Mouse (Mus musculus) small intestine, adult 2 months (tissue): Measurements from ENCODE around the gene Thsd1.

Experiments used
- CTCF ChIP-seq: fragments of 200-500 bp; IDR thresholded peaks from 2 replicates; pipeline ENCODE4 v1.5.1; 2012; ENCODE audit warnings: low read depth, mild to moderate bottlenecking, control low read depth, inconsistent platforms, low read length, moderate library complexity, mixed read lengths; ENCODE audit not compliant: insufficient replicate concordance, insufficient read length; ENCODE audit errors: extremely low read depth
- POLR2A ChIP-seq: fragments of 200-500 bp; IDR thresholded peaks from 2 replicates; pipeline ENCODE4 v1.6.1; 2012; ENCODE audit warnings: low read depth, mild to moderate bottlenecking, control low read depth, inconsistent platforms, low read length, moderate library complexity

- TF ChIP-seq POLR2A (no peak), CTCF (no peak)
These were observed 27.6 kb upstream of the Thsd1 start for GRCm38 (mm10) chr8:22199481-22199880.
